Mouse (Mus musculus) embryonic facial prominence, embryonic 14.5 days (tissue): Measurements from ENCODE around the gene Gde1. TPM values are rescaled to one million over a fixed set of nuclear protein-coding genes. Genes with fewer than 3 reads are reported as not detected.

Experiments used
- ATAC-seq: fragments of 200-750 bp; cut with Nextera tagmentation; 2 replicates; pipeline ENCODE4 v1.8.0; 2017; ENCODE audit warnings: low read depth, moderate number of reproducible peaks, moderate TSS enrichment
- DNase-seq: peaks from one replicate; pipeline ENCODE4 v3.0.0-alpha.2; 2015; ENCODE audit warnings: low spot score
- H3K27ac ChIP-seq: fragments of 300-500 bp; sonication (generic); replicated peaks from 2 replicates; pipeline ENCODE4 v1.5.1; 2014; ENCODE audit warnings: low read depth, mild to moderate bottlenecking, low read length, moderate library complexity
- H3K27me3 ChIP-seq: fragments of 300-500 bp; sonication (generic); replicated peaks from 2 replicates; pipeline ENCODE4 v1.6.1; 2014; ENCODE audit warnings: low read length; ENCODE audit not compliant: control insufficient read depth, insufficient read depth
- H3K36me3 ChIP-seq: fragments of 300-500 bp; sonication (generic); 2 replicates; pipeline ENCODE4 v1.6.1; 2014; ENCODE audit warnings: low read length, mixed read lengths; ENCODE audit not compliant: control insufficient read depth, insufficient read depth
- H3K4me1 ChIP-seq: fragments of 300-500 bp; sonication (generic); 2 replicates; pipeline ENCODE4 v1.6.1; 2014; ENCODE audit warnings: antibody characterized with exemption, low read length; ENCODE audit not compliant: control insufficient read depth, insufficient read depth
- H3K4me2 ChIP-seq: fragments of 300-500 bp; sonication (generic); 2 replicates; pipeline ENCODE4 v1.6.1; 2014; ENCODE audit warnings: low read depth, mild to moderate bottlenecking, low read length, moderate library complexity, mixed read lengths
- H3K4me3 ChIP-seq: fragments of 300-500 bp; sonication (generic); 2 replicates; pipeline ENCODE4 v1.5.1; 2014; ENCODE audit warnings: low read depth, mild to moderate bottlenecking, low read length
- H3K9ac ChIP-seq: fragments of 300-500 bp; sonication (generic); 2 replicates; pipeline ENCODE4 v1.6.1; 2014; ENCODE audit warnings: low read depth, mild to moderate bottlenecking, low read length, moderate library complexity, mixed read lengths
- H3K9me3 ChIP-seq: fragments of 300-500 bp; sonication (generic); 2 replicates; pipeline ENCODE4 v1.6.1; 2016; ENCODE audit warnings: low read length; ENCODE audit not compliant: control insufficient read depth
- WGBS: fragments of 180-500 bp; shearing (Covaris S2); extraction: QIAGEN DNeasy Blood & Tissue Kit; methylation state at CpG from one replicate; pipeline ENCODE4 v1.1.7; 2014; 5-methylcytosine and 5-hydroxymethylcytosine counted together
- polyA plus RNA-seq: library from polyadenylated mRNA; unstranded; fragments of >200 nt; fragmentation: Nextera tagmentation; extraction: Ambion mirVana; gene quantifications from 2 replicates; pipeline ENCODE4 v1.2.1, GENCODE M21; 2014

The Gde1 gene
- polyA plus RNA-seq = 94.5 and 97.2 TPM in 2 replicates

GRCm38 (mm10) chr7:118705101-118705961 is at the start of gene Gde1:
Gene Gde1 (minus strand): TSS chr7:118705778.
- H3K9me3 ChIP-seq = no peaks in the 10 kb centered on the region
- no peaks in the 10 kb centered on the region for H3K27me3 ChIP-seq
- WGBS = 0% methylated on average over 36 of the region's 66 CpGs
- no peaks in the 10 kb centered on the region for H3K36me3 ChIP-seq
- DNase-seq (peak; percentile 95), ATAC-seq (peak; percentile 95)
- peak within 1 kb of the TSS; percentile 89 for H3K4me3 ChIP-seq
- peak within 1 kb of the TSS; percentile 91 for H3K9ac ChIP-seq
- peak within 1 kb of the TSS; percentile 81 for H3K4me2 ChIP-seq
- H3K4me1 ChIP-seq = peaks cover 8% of the 10 kb centered on the region
- peak within 1 kb of the TSS; percentile 77 for H3K27ac ChIP-seq

GRCm38 (mm10) chr7:118751625-118752024 is 46.0 kb upstream of the Gde1 start:
- Histone ChIP-seq H3K27me3 (no peaks in the 10 kb centered on the region), H3K36me3 (peaks cover 88% of the 10 kb centered on the region), H3K4me2 (no peak overlapping the region), H3K9ac (no peak overlapping the region), H3K4me3 (no peak overlapping the region), H3K27ac (no peak overlapping the region), H3K9me3 (no peaks in the 10 kb centered on the region), H3K4me1 (no peaks in the 10 kb centered on the region)
- no peak for DNase-seq
- no peak for ATAC-seq
- 89% methylated on average over 7 of the region's 7 CpGs for WGBS

GRCm38 (mm10) chr7:118749706-118750105 is 44.1 kb upstream of the Gde1 start:
- Histone ChIP-seq H3K27me3 (no peaks in the 10 kb centered on the region), H3K4me2 (no peak overlapping the region), H3K9ac (no peak overlapping the region), H3K4me1 (no peaks in the 10 kb centered on the region), H3K27ac (no peak overlapping the region), H3K36me3 (peaks cover 80% of the 10 kb centered on the region), H3K9me3 (no peaks in the 10 kb centered on the region), H3K4me3 (no peak overlapping the region)
- no peak for DNase-seq
- ATAC-seq = no peak
- 55% methylated on average over 8 of the region's 8 CpGs for WGBS

- Histone ChIP-seq H3K9ac (no peak overlapping the region), H3K27ac (no peak overlapping the region), H3K9me3 (no peaks in the 10 kb centered on the region), H3K27me3 (no peaks in the 10 kb centered on the region), H3K4me1 (no peaks in the 10 kb centered on the region), H3K36me3 (peaks cover 67% of the 10 kb centered on the region), H3K4me3 (no peak overlapping the region), H3K4me2 (no peak overlapping the region)
- WGBS = 96% methylated on average over 12 of the region's 12 CpGs
- DNase-seq (no peak), ATAC-seq (no peak)
Observed at GRCm38 (mm10) chr7:118747891-118748672, 42.5 kb upstream of the Gde1 start.

GRCm38 (mm10) chr7:118744766-118745165 is 39.2 kb upstream of the Gde1 start:
- H3K27me3 ChIP-seq = no peaks in the 10 kb centered on the region
- H3K4me1 ChIP-seq = peaks cover 8% of the 10 kb centered on the region
- no peaks in the 10 kb centered on the region for H3K9me3 ChIP-seq
- no peak overlapping the region for H3K4me3 ChIP-seq
- WGBS = 92% methylated on average over 5 of the region's 5 CpGs
- no peak overlapping the region for H3K27ac ChIP-seq
- DNase-seq (no peak), ATAC-seq (no peak)
- H3K9ac ChIP-seq = no peak overlapping the region
- H3K36me3 ChIP-seq = peaks cover 38% of the 10 kb centered on the region
- H3K4me2 ChIP-seq = no peak overlapping the region

GRCm38 (mm10) chr7:118742278-118742677 is 36.7 kb upstream of the Gde1 start:
- no peak for DNase-seq
- Histone ChIP-seq H3K27me3 (no peaks in the 10 kb centered on the region), H3K4me3 (no peak overlapping the region), H3K9ac (no peak overlapping the region), H3K4me2 (no peak overlapping the region), H3K4me1 (peaks cover 8% of the 10 kb centered on the region), H3K9me3 (no peaks in the 10 kb centered on the region), H3K27ac (no peak overlapping the region), H3K36me3 (peaks cover 13% of the 10 kb centered on the region)
- WGBS = 91% methylated on average over 6 of the region's 6 CpGs
- ATAC-seq = no peak

GRCm38 (mm10) chr7:118740532-118741338 is 35.2 kb upstream of the Gde1 start:
- DNase-seq = peak; percentile 99
- peak; percentile 98 for ATAC-seq
- H3K9me3 ChIP-seq = no peaks in the 10 kb centered on the region
- peaks cover 8% of the 10 kb centered on the region; the same call in 1 of the 2 replicates for H3K36me3 ChIP-seq
- H3K27me3 ChIP-seq = no peaks in the 10 kb centered on the region
- H3K4me1 ChIP-seq = peaks cover 8% of the 10 kb centered on the region
- H3K4me2 ChIP-seq = peak overlapping the region; percentile 88
- WGBS = 2% methylated on average over 41 of the region's 41 CpGs
- peak overlapping the region; percentile 78 for H3K4me3 ChIP-seq
- peak overlapping the region; percentile 74 for H3K9ac ChIP-seq
- H3K27ac ChIP-seq = peak overlapping the region; percentile 77

GRCm38 (mm10) chr7:118739975-118740531 is 34.5 kb upstream of the Gde1 start, which contains the start of gene Vps35l:
Gene Vps35l (plus strand): TSS chr7:118740226.
- Histone ChIP-seq H3K27ac (peak within 1 kb of the TSS; percentile 77), H3K4me2 (peak within 1 kb of the TSS; percentile 88), H3K36me3 (peaks cover 10% of the 10 kb centered on the region; the same call in 1 of the 2 replicates), H3K4me3 (peak within 1 kb of the TSS; percentile 78), H3K4me1 (peaks cover 8% of the 10 kb centered on the region), H3K27me3 (no peaks in the 10 kb centered on the region), H3K9me3 (no peaks in the 10 kb centered on the region), H3K9ac (peak within 1 kb of the TSS; percentile 74)
- peak; percentile 90 for ATAC-seq
- peak; percentile 92 for DNase-seq
- under 1% methylated on average over 12 of the region's 16 CpGs for WGBS
